Mouse (Mus musculus) 3134 (cell line): ENCODE measurements at regions not wholly inside any gene's neighbourhood (a gene's known extent, or its start where the extent isn't known, plus 50 kb on each side); places are given as distances from the start of the nearest gene placed in this dataset.

ENCODE experiments used
- DNase-seq: peaks from one replicate; pipeline ENCODE4 v3.0.0-alpha.2; 2011; ENCODE audit warnings: low spot score; ENCODE audit not compliant: insufficient read length; ENCODE audit errors: extremely low read depth

- no peak for DNase-seq
Measured at GRCm38 (mm10) chr11:8377301-8377700, 287.0 kb downstream of the Tns3 start.

DNA sequence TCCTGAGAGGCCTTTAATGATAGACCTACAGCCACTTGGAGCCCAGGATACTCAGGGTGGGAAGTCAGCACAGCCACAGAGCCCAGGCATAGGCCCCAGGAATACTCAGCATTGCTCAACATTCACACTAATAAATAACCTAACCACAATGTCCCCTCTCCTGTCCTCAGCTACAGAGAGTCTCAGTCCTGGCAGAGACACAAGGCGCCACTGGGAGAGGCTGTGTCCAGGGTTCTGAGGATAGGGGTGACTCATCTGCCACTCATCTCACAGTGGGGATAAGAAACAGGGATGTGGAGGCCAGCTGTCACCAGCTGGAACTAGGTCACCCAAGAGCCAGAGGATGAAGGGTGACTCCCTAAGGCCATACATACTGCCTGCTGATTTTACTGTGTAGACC lies 298.8 kb downstream of the Tns3 start:
- DNase-seq = peak; percentile 75

- DNase-seq = no peak
Measured at GRCm38 (mm10) chr11:8364703-8365433, 299.5 kb downstream of the Tns3 start.

GRCm38 (mm10) chr11:8344938-8345337 lies 319.4 kb downstream of the Tns3 start:
- DNase-seq = no peak

GRCm38 (mm10) chr11:8302347-8303188 lies 361.8 kb downstream of the Tns3 start:
- DNase-seq = no peak

DNA sequence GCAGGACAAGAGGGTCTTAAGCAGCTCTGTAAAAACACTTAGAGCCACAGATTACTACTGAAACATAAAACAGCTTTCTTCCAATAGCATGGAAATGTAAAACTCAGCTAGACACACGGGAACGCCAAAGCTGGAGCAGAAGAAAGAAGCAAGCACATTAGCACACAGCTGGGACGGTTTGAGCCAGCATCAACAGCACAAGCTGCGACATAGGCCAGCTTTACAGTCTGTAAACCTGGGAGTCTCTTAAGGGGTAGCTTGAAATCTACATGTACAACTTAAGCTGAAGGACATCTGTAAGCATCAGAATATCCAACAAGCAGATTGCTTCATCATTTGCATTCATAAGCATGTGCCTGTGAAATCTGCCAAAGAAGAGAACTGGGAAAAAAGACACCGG lies 366.9 kb downstream of the Tns3 start:
- DNase-seq = no peak

DNA sequence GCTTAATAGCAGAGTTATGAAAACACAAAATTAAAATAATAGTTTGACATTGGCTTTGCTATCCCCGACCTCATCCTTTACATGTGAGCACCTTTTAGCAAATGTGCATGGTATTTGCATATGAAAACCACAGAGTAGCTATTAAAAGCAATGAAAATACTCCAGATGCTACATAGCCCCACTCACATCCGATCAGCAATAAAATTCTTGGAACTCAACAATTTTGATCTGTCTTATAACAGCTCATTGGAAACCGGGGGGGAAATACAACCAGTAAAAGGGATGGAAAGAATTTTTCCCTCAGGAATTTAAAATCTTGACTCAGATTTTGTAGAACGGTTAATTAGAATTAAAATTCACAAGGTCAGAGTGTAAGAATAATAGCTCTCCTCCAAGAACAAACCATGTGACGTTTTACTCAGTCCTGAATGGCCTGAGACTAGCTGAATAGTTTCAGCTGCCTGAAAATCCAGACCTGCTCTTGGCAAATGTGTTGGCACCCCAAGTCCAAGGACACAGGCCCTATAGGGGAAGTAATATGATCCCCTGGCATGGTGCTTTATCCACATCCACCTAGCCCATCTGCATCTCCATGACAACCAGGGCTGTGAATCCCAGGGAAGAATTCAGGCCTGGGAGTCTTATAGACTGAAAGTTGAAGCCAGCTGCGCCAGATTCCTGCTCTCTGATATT lies 370.9 kb downstream of the Tns3 start:
- DNase-seq = no peak

DNA sequence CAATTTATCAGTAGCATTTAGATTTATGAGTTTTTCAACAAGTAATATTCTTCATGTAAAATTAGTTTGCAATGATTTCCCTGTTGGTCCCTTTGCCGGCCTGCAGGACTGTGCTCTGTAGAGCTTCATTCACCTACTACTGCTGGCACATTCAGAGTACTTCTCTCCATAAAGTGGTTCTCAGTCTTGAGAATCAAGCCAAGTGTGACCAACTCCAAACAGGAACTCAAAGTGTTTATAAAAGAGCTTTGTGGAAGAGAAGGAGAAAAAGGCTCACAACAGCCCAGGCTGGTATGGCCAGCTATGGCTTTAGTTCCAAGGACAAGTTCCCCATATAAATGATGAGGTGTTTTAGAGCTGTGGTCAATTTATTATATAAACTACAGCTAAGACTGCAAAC lies 379.1 kb downstream of the Tns3 start:
- no peak for DNase-seq

DNA sequence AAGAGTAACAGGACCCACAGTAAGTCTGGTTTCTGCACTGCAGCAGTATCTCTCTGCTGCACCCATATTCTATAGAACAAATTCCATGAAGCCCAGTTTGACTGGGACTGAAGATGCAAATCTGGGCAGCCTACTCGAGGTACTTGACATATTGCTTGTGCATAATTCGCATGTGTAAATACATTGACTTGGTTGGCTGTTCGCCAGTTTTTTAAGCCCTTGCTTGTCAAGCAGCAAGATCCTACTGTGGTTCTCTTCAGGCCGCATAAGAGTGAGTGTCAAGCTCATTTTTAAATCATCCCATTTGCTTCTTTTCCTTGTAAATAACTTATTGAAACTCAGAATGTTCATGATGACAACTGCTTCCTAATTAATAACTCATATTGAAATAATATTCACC lies 389.1 kb downstream of the Tns3 start:
- DNase-seq = no peak

DNA sequence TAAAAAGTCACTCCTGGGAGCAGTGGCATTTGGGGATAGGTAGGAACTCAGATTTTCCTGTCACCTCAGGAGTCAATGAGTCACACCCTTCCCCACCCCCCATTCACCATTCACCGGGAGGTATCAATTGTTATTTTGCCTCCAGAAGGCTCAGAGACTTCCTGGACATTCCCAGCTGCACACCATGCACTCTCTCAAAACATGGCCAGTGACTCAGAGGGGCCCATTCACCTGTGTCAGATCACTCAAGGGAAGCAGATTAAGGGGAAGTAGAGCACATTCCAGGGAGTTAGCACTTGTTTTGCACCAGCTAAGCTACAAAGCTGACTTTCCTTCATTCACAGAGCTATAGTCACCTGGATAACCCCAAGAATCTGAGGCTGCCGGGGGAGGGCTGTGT lies 395.2 kb downstream of the Tns3 start:
- no peak for DNase-seq

- no peak for DNase-seq
Measured at GRCm38 (mm10) chr11:8254036-8254435, 410.3 kb downstream of the Tns3 start.

GRCm38 (mm10) chr11:8251360-8251759 lies 413.0 kb downstream of the Tns3 start:
- DNase-seq = no peak

- DNase-seq = no peak
Measured at GRCm38 (mm10) chr11:8249468-8249867, 414.9 kb downstream of the Tns3 start.

DNA sequence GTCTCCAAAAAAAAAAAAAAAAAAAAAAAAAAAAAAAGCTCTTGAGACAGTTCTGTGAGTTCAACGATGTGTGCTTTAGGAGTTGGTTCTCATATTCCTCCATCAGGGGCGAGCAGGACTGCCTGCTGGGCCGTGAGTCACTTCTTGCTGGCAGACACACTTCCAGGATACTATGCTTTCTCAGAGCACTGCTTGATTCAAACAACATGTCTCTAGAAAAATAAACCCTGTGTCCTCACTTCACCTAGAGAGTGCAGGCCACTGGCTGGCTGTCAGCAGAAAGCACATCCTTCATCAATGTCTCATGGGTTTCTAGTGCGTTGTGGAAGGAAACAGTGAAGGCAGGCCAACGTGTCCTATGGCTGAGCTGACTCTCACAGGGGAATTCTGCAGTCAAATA lies 416.8 kb downstream of the Tns3 start:
- no peak for DNase-seq

- DNase-seq = no peak
Measured at GRCm38 (mm10) chr11:8247024-8247423, 417.3 kb downstream of the Tns3 start.

DNA sequence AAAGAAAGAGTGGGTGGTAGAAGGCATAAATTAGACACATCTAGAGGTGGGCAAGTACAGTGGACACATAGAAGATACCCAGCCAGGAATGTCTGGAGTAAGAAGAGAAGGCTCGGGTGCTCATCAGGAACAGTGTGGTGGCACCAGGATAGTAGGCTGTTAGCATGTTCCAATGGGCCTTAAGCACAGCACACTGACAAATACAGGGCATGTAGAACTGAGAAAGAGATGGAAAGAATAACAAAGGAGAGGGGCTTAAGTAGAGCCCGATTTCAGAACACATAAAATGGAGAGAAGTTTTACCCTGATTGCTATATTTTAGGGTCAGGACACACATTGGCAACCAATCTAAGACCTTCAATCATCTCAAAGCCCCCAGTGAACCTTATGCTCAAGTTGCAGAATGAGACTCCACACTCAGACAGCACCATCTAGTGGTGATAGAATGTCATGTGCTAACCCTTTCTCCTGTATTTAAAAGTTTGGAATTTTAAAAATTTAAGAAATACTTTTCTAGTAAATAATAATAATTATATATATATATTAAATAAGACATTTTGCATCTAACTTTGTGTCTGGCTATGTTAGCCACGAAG lies 418.8 kb downstream of the Tns3 start:
- no peak for DNase-seq

DNA sequence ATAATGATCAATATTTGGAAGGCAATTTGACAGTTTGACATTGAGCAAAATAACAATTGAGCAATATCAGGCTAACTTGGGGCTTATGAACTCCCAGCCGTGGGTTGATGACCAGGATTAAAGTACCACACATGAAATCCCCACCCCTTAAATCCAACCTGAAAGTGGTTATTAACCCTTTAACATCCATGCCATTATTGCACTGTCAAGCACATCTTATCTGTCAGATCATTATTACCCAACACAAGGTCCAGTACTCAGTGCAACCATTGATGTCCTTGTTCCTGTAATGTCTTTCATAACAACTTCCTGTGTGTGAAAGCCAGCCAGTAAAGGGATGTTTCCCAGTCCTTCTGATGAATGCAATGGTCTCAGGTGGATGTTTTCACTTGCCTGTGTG lies 425.8 kb downstream of the Tns3 start:
- DNase-seq = no peak

GRCm38 (mm10) chr11:8237556-8237955 lies 426.8 kb downstream of the Tns3 start:
- DNase-seq = no peak

DNA sequence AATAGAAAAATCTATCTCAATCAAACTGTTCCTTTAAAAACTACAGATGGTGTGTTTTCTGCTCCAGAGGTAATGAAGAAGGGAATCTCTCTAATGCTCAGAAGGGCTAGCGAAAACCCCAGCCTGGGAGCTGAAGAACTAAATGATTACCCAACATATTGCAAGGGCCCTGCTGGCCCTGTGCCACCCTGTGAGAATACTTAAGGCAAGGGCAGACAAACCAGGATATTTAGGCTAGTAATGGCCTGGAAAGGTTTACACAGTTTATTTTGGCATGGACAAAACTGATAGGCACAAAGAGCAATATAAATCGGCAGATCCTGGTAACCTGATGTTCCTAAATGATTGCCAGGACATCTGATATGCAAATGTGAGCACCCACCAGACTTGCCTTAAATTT lies 428.3 kb downstream of the Tns3 start:
- no peak for DNase-seq

- DNase-seq = no peak
Measured at GRCm38 (mm10) chr11:8232636-8233189, 431.6 kb downstream of the Tns3 start.

- no peak for DNase-seq
Measured at GRCm38 (mm10) chr11:8229787-8230186, 434.5 kb downstream of the Tns3 start.
